Mouse (Mus musculus): ENCODE results near the gene Uvrag. TPM values are rescaled to one million over a fixed set of nuclear protein-coding genes. Genes with fewer than 3 reads are reported as not detected.
A peak's percentile ranks its signal among the peaks of the same experiment; 100 is the strongest.

The Uvrag gene
- total and polyA plus RNA-seq, 2 experiments = 12.2 to 18.3 TPM

GRCm38 (mm10) chr7:98843649-98844048 is 297.3 kb downstream of the Uvrag start:
- Histone ChIP-seq H3K4me1 (ENCODE audit: control insufficient read depth, insufficient read depth, low read length) (no peaks in the 10 kb centered on the region), H3K36me3 (ENCODE audit: control insufficient read depth, insufficient read depth, low read length) (no peaks in the 10 kb centered on the region), H3K27ac (replicated peaks; ENCODE audit: insufficient read depth, low read depth, low read length) (no peak overlapping the region), H3K79me2 (ENCODE audit: control insufficient read depth, insufficient read depth, low read length) (no peaks in the 10 kb centered on the region), H3K27me3 (ENCODE audit: control insufficient read depth, insufficient read depth, low read length) (peaks cover 7% of the 10 kb centered on the region), H3K4me3 (ENCODE audit: insufficient read depth, low read depth, low read length) (no peak overlapping the region), H3K9ac (ENCODE audit: low read depth, low read length) (no peak overlapping the region)
- 73% methylated on average over 7 of the region's 7 CpGs for WGBS
- no peak for TF ChIP-seq CTCF (IDR thresholded peaks at IDR 0.05; ENCODE audit: low read depth, low read length)
- no peak for TF ChIP-seq POLR2A (IDR thresholded peaks at IDR 0.05; ENCODE audit: extremely low read depth, insufficient read depth, low read length)
- no peak for DNase-seq (ENCODE audit: extremely low read depth, low read depth, low spot score)

GRCm38 (mm10) chr7:98842997-98843396 is 297.9 kb downstream of the Uvrag start:
- no peaks in the 10 kb centered on the region for H3K36me3 ChIP-seq (ENCODE audit: control insufficient read depth, insufficient read depth, low read length)
- H3K79me2 ChIP-seq (ENCODE audit: control insufficient read depth, insufficient read depth, low read length) = no peaks in the 10 kb centered on the region
- no peak for DNase-seq (ENCODE audit: extremely low read depth, low read depth, low spot score)
- H3K4me1 ChIP-seq (ENCODE audit: control insufficient read depth, insufficient read depth, low read length) = no peaks in the 10 kb centered on the region
- peaks cover 7% of the 10 kb centered on the region for H3K27me3 ChIP-seq (ENCODE audit: control insufficient read depth, insufficient read depth, low read length)
- WGBS = 94% methylated on average over 3 of the region's 3 CpGs
- H3K27ac ChIP-seq (replicated peaks; ENCODE audit: insufficient read depth, low read depth, low read length) = no peak overlapping the region
- no peak overlapping the region for H3K4me3 ChIP-seq (ENCODE audit: insufficient read depth, low read depth, low read length)
- TF ChIP-seq CTCF (IDR thresholded peaks at IDR 0.05; ENCODE audit: low read depth, low read length) = no peak
- TF ChIP-seq POLR2A (IDR thresholded peaks at IDR 0.05; ENCODE audit: extremely low read depth, insufficient read depth, low read length) = no peak
- H3K9ac ChIP-seq (ENCODE audit: low read depth, low read length) = no peak overlapping the region

GRCm38 (mm10) chr7:98841802-98842201 is 299.1 kb downstream of the Uvrag start:
- 82% methylated on average over 3 of the region's 3 CpGs for WGBS
- no peaks in the 10 kb centered on the region for H3K36me3 ChIP-seq (ENCODE audit: control insufficient read depth, insufficient read depth, low read length)
- H3K4me3 ChIP-seq (ENCODE audit: insufficient read depth, low read depth, low read length) = no peak overlapping the region
- H3K4me1 ChIP-seq (ENCODE audit: control insufficient read depth, insufficient read depth, low read length) = 0 out of 2 replicates have a peak, but pooled peaks cover 2% of the 10 kb centered on the region
- DNase-seq (ENCODE audit: extremely low read depth, low read depth, low spot score) = no peak
- peaks cover 10% of the 10 kb centered on the region for H3K27me3 ChIP-seq (ENCODE audit: control insufficient read depth, insufficient read depth, low read length)
- H3K27ac ChIP-seq (replicated peaks; ENCODE audit: insufficient read depth, low read depth, low read length) = no peak overlapping the region
- no peaks in the 10 kb centered on the region for H3K79me2 ChIP-seq (ENCODE audit: control insufficient read depth, insufficient read depth, low read length)
- H3K9ac ChIP-seq (ENCODE audit: low read depth, low read length) = no peak overlapping the region
- no peak for TF ChIP-seq POLR2A (IDR thresholded peaks at IDR 0.05; ENCODE audit: extremely low read depth, insufficient read depth, low read length)

GRCm38 (mm10) chr7:98840771-98841170 is 300.2 kb downstream of the Uvrag start:
- no peak overlapping the region for H3K9ac ChIP-seq (ENCODE audit: low read depth, low read length)
- peaks cover 14% of the 10 kb centered on the region for H3K27me3 ChIP-seq (ENCODE audit: control insufficient read depth, insufficient read depth, low read length)
- WGBS = 83% methylated on average over 3 of the region's 3 CpGs
- no peak overlapping the region for H3K4me3 ChIP-seq (ENCODE audit: insufficient read depth, low read depth, low read length)
- H3K4me1 ChIP-seq (ENCODE audit: control insufficient read depth, insufficient read depth, low read length) = peaks cover 5% of the 10 kb centered on the region
- no peak for TF ChIP-seq CTCF (IDR thresholded peaks at IDR 0.05; ENCODE audit: low read depth, low read length)
- no peak for TF ChIP-seq POLR2A (IDR thresholded peaks at IDR 0.05; ENCODE audit: extremely low read depth, insufficient read depth, low read length)
- H3K79me2 ChIP-seq (ENCODE audit: control insufficient read depth, insufficient read depth, low read length) = no peaks in the 10 kb centered on the region
- DNase-seq (ENCODE audit: extremely low read depth, low read depth, low spot score) = no peak
- H3K27ac ChIP-seq (replicated peaks; ENCODE audit: insufficient read depth, low read depth, low read length) = no peak overlapping the region
- no peaks in the 10 kb centered on the region for H3K36me3 ChIP-seq (ENCODE audit: control insufficient read depth, insufficient read depth, low read length)

- Histone ChIP-seq H3K27ac (replicated peaks; ENCODE audit: insufficient read depth, low read depth, low read length) (no peak overlapping the region), H3K9ac (ENCODE audit: low read depth, low read length) (no peak overlapping the region), H3K4me3 (ENCODE audit: insufficient read depth, low read depth, low read length) (no peak overlapping the region), H3K79me2 (ENCODE audit: control insufficient read depth, insufficient read depth, low read length) (no peaks in the 10 kb centered on the region), H3K27me3 (ENCODE audit: control insufficient read depth, insufficient read depth, low read length) (peaks cover 28% of the 10 kb centered on the region), H3K36me3 (ENCODE audit: control insufficient read depth, insufficient read depth, low read length) (no peaks in the 10 kb centered on the region), H3K4me1 (ENCODE audit: control insufficient read depth, insufficient read depth, low read length) (peaks cover 7% of the 10 kb centered on the region)
- TF ChIP-seq CTCF (IDR thresholded peaks at IDR 0.05; ENCODE audit: low read depth, low read length) = no peak
- no peak for TF ChIP-seq POLR2A (IDR thresholded peaks at IDR 0.05; ENCODE audit: extremely low read depth, insufficient read depth, low read length)
- 19% methylated on average over 12 of the region's 12 CpGs for WGBS
- DNase-seq (ENCODE audit: extremely low read depth, low read depth, low spot score) = no peak
These were observed 301.6 kb downstream of the Uvrag start for GRCm38 (mm10) chr7:98839312-98839711.

- Histone ChIP-seq H3K4me3 (ENCODE audit: insufficient read depth, low read depth, low read length) (peak overlapping the region; percentile 18; the same call in 1 of the 2 replicates), H3K36me3 (ENCODE audit: control insufficient read depth, insufficient read depth, low read length) (no peaks in the 10 kb centered on the region), H3K9ac (ENCODE audit: low read depth, low read length) (no peak overlapping the region), H3K27ac (replicated peaks; ENCODE audit: insufficient read depth, low read depth, low read length) (no peak overlapping the region), H3K27me3 (ENCODE audit: control insufficient read depth, insufficient read depth, low read length) (peaks cover 29% of the 10 kb centered on the region), H3K4me1 (ENCODE audit: control insufficient read depth, insufficient read depth, low read length) (peaks cover 7% of the 10 kb centered on the region), H3K79me2 (ENCODE audit: control insufficient read depth, insufficient read depth, low read length) (no peaks in the 10 kb centered on the region)
- 2% methylated on average over 48 of the region's 48 CpGs for WGBS
- TF ChIP-seq POLR2A (IDR thresholded peaks at IDR 0.05; ENCODE audit: extremely low read depth, insufficient read depth, low read length) (no peak), CTCF (IDR thresholded peaks at IDR 0.05; ENCODE audit: low read depth, low read length) (0 out of 2 replicates have a peak, but pooled peaks have one; percentile 3)
- no peak for DNase-seq (ENCODE audit: extremely low read depth, low read depth, low spot score)
These were observed 302.2 kb downstream of the Uvrag start for GRCm38 (mm10) chr7:98838729-98839141.
